Mouse (Mus musculus) C2C12 (cell line): Measurements from ENCODE around the gene Tcfl5. TPM values are rescaled to one million over a fixed set of nuclear protein-coding genes. Genes with fewer than 3 reads are reported as not detected.

Experiments
- H3K27me3 ChIP-seq: one replicate; pipeline ENCODE4 v1.6.1; 2011; ENCODE audit not compliant: control insufficient read depth, insufficient read depth, insufficient read length
- H3K36me3 ChIP-seq: one replicate; pipeline ENCODE4 v1.6.1; 2011; ENCODE audit not compliant: control insufficient read depth, insufficient read depth
- H3K4me3 ChIP-seq: one replicate; pipeline ENCODE4 v1.5.1; 2011; ENCODE audit warnings: mild to moderate bottlenecking, control low read depth; ENCODE audit not compliant: poor library complexity, insufficient read depth, severe bottlenecking
- H3K79me2 ChIP-seq: one replicate; pipeline ENCODE4 v1.6.1; 2011; ENCODE audit not compliant: control insufficient read depth, insufficient read depth
- H3K79me3 ChIP-seq: one replicate; pipeline ENCODE4 v1.6.1; 2011; ENCODE audit warnings: low read depth, control low read depth
- H3ac ChIP-seq: one replicate; pipeline ENCODE3; 2011; ENCODE audit warnings: low read depth; ENCODE audit not compliant: control insufficient read depth, insufficient read length
- CEBPB ChIP-seq: IDR thresholded peaks from one replicate; pipeline ENCODE4 v1.6.1; 2011; ENCODE audit warnings: low read depth, mild to moderate bottlenecking, control low read depth, moderate library complexity
- CTCF ChIP-seq: IDR thresholded peaks from one replicate; pipeline ENCODE4 v1.5.1; 2011; ENCODE audit not compliant: control insufficient read depth, insufficient read depth, insufficient read length
- FOSL1 ChIP-seq: IDR thresholded peaks from one replicate; pipeline ENCODE4 v1.8.0; 2011; ENCODE audit warnings: mild to moderate bottlenecking, low read length; ENCODE audit not compliant: poor library complexity, insufficient read depth, severe bottlenecking
- MAX ChIP-seq: IDR thresholded peaks from one replicate; pipeline ENCODE4 v1.6.1; 2011; ENCODE audit warnings: mild to moderate bottlenecking, control low read depth
- MYOD1 ChIP-seq: IDR thresholded peaks from one replicate; pipeline ENCODE4 v1.6.1; 2011; ENCODE audit warnings: low read depth; ENCODE audit not compliant: control insufficient read depth, insufficient read length
- MYOG ChIP-seq: IDR thresholded peaks from one replicate; pipeline ENCODE4 v1.6.1; 2011; ENCODE audit not compliant: control insufficient read depth, insufficient read length; ENCODE audit errors: extremely low read depth
- USF1 ChIP-seq: IDR thresholded peaks from one replicate; pipeline ENCODE4 v1.6.1; 2011; ENCODE audit warnings: low read depth, mild to moderate bottlenecking, control low read depth, moderate library complexity
- polyA plus RNA-seq: library from polyadenylated mRNA; unstranded; fragments of >200 nt; fragmentation: generic; extraction: Trizol; gene quantifications from one replicate; pipeline ENCODE4 v1.2.1, GENCODE M21; 2012; ENCODE audit warnings: missing spikeins

The Tcfl5 gene
- polyA plus RNA-seq, 1 experiment, result not detected

- TF ChIP-seq MYOG (no peak), MYOD1 (no peak), MAX (no peak), USF1 (no peak)
- H3K79me3 ChIP-seq, result no peaks in the 10 kb centered on the region
- H3K4me3 ChIP-seq, result no peak overlapping the region
- no peak overlapping the region for H3ac ChIP-seq
- H3K79me2 ChIP-seq, result no peaks in the 10 kb centered on the region
- H3K36me3 ChIP-seq, result no peaks in the 10 kb centered on the region
- peaks cover 58% of the 10 kb centered on the region for H3K27me3 ChIP-seq
Measured at GRCm38 (mm10) chr2:180611882-180612281, 30.6 kb downstream of the Tcfl5 start.

- H3K27me3 ChIP-seq, result peaks cover 49% of the 10 kb centered on the region
- no peak overlapping the region for H3K4me3 ChIP-seq
- no peak for TF ChIP-seq MAX
- no peak for TF ChIP-seq CEBPB
- TF ChIP-seq MYOD1, result no peak
- TF ChIP-seq FOSL1, result no peak
- TF ChIP-seq MYOG, result no peak
- TF ChIP-seq CTCF, result no peak
- no peak for TF ChIP-seq USF1
- no peak overlapping the region for H3ac ChIP-seq
- H3K79me3 ChIP-seq, result no peaks in the 10 kb centered on the region
- H3K36me3 ChIP-seq, result no peaks in the 10 kb centered on the region
- H3K79me2 ChIP-seq, result no peaks in the 10 kb centered on the region
Measured at GRCm38 (mm10) chr2:180610283-180610682, 32.2 kb downstream of the Tcfl5 start.

DNA sequence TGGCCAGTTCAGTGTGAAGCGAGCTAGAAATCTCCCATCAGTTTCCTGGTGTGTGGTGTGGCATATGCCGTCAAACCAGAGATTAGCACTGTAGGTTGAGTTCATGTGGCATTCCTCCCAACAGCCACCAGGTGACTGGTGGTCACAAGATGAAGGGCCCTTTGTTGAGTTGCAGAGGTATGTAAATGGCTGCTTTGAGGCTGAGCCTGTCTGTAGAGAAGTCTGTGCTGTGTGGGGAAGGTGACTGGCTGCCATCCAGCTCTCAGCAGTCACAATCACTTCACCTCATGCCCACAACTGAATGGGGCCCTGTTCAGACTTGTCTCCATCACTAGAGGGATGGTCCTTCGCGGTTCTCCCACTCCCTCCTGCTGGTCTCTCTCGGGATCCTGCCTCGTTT is 37.7 kb downstream of the Tcfl5 start:
- Histone ChIP-seq H3K4me3 (no peak overlapping the region), H3K79me2 (no peaks in the 10 kb centered on the region), H3K27me3 (peaks cover 27% of the 10 kb centered on the region), H3ac (no peak overlapping the region), H3K36me3 (no peaks in the 10 kb centered on the region), H3K79me3 (no peaks in the 10 kb centered on the region)
- TF ChIP-seq CTCF, result no peak
- TF ChIP-seq MAX, result no peak
- TF ChIP-seq FOSL1, result no peak

GRCm38 (mm10) chr2:180600569-180601021 is 41.9 kb downstream of the Tcfl5 start:
- Histone ChIP-seq H3K27me3 (no peaks in the 10 kb centered on the region), H3K4me3 (no peak overlapping the region)
- TF ChIP-seq MYOG, result no peak
- no peak for TF ChIP-seq MAX
- no peak for TF ChIP-seq MYOD1
- no peak for TF ChIP-seq FOSL1
- TF ChIP-seq CTCF, result no peak
- no peak for TF ChIP-seq CEBPB
- no peak for TF ChIP-seq USF1

GRCm38 (mm10) chr2:180598157-180598705 is 44.3 kb downstream of the Tcfl5 start:
- Histone ChIP-seq H3K79me3 (no peaks in the 10 kb centered on the region), H3ac (no peak overlapping the region), H3K36me3 (peaks cover 10% of the 10 kb centered on the region), H3K79me2 (no peaks in the 10 kb centered on the region), H3K27me3 (no peaks in the 10 kb centered on the region), H3K4me3 (no peak overlapping the region)
- TF ChIP-seq CTCF, result no peak

More at GRCm38 (mm10) chr2:180600569-180601021, 41.9 kb downstream of the Tcfl5 start:
- Histone ChIP-seq H3K79me3 (no peaks in the 10 kb centered on the region), H3ac (no peak overlapping the region), H3K79me2 (no peaks in the 10 kb centered on the region), H3K36me3 (no peaks in the 10 kb centered on the region)

GRCm38 (mm10) chr2:180597490-180597889 is 45.0 kb downstream of the Tcfl5 start, which contains the start of gene Col9a3:
TSS of gene Col9a3 (plus strand) at chr2:180597790.
- Histone ChIP-seq H3K79me3 (no peaks in the 10 kb centered on the region), H3K27me3 (no peaks in the 10 kb centered on the region), H3K36me3 (peaks cover 18% of the 10 kb centered on the region), H3K4me3 (no peak within 1 kb of the TSS), H3ac (no peak within 1 kb of the TSS), H3K79me2 (no peaks in the 10 kb centered on the region)
- TF ChIP-seq CTCF, result no peak
- no peak for TF ChIP-seq MYOG
- no peak for TF ChIP-seq MAX
- TF ChIP-seq FOSL1, result no peak
- TF ChIP-seq USF1, result no peak
- no peak for TF ChIP-seq CEBPB
- no peak for TF ChIP-seq MYOD1
